Mouse (Mus musculus) Patski (cell line): ENCODE data around the gene Atf7ip. TPM values are rescaled to one million over a fixed set of nuclear protein-coding genes. Genes with fewer than 3 reads are reported as not detected.
A peak's percentile ranks its signal among the peaks of the same experiment; 100 is the strongest.

Experiments used
- ATAC-seq: fragments of 100-300 bp; one replicate; pipeline ENCODE4 v1.8.0; 2021
- CTCF ChIA-PET: fragments of 350-600 bp; sonication (Branson Sonifier 250); formaldehyde crosslinking; loops from one replicate; lab custom pipeline; 2022; ENCODE audit warnings: inconsistent platforms; lab: Charles Lee
- POLR2A ChIA-PET: fragments of 350-600 bp; sonication (Branson Sonifier 250); formaldehyde crosslinking; loops from one replicate; lab custom pipeline; 2022; ENCODE audit warnings: antibody characterized with exemption, inconsistent platforms; lab: Charles Lee
- DNase-seq: peaks from one replicate; pipeline ENCODE4 v3.0.0-alpha.2; 2011; ENCODE audit warnings: low read depth, low spot score
- H3K27me3 ChIP-seq: fragments of 371-371 bp; one replicate; pipeline ENCODE4 v1.5.1; 2021
- CTCF ChIP-seq: fragments of 100-300 bp; IDR thresholded peaks from one replicate; pipeline ENCODE4 v1.5.1; 2021
- in situ Hi-C: fragments of 300-500 bp; cut with MboI; formaldehyde crosslinking; loops from 3 replicates; pipeline ENCODE4 v1.11.1; 2018; ENCODE audit warnings: low pct_unique_long_range_greater_than_20kb, mixed read lengths
- polyA plus RNA-seq: library from polyadenylated mRNA; unstranded; gene quantifications from one replicate; pipeline ENCODE4 v1.2.3, GENCODE M21; 2021

Gene Atf7ip
- polyA plus RNA-seq, 1 experiment from 2014 or later, result 19.9 TPM

DNA sequence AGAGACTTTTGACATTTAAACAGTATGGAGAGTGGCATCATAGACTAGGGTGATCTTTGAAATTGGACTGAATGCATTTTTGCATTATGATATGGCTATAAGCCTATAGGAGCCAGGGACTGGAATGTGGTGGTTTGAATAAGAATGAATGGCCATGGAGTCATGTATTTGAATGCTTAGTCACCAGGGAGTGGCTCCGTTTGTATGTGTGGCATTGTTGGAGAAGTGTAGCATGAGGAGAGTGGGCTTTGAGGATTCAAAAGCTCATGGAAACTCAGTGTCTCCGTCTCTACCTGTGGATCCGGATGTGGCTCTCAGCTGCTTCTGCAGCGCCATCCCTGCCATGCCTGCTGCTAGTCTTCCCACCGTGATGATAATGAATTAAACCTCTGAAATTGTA lies 35.4 kb downstream of the Atf7ip start:
- TF ChIP-seq CTCF, result no peak
- in situ Hi-C loops, result no loop called here

DNA sequence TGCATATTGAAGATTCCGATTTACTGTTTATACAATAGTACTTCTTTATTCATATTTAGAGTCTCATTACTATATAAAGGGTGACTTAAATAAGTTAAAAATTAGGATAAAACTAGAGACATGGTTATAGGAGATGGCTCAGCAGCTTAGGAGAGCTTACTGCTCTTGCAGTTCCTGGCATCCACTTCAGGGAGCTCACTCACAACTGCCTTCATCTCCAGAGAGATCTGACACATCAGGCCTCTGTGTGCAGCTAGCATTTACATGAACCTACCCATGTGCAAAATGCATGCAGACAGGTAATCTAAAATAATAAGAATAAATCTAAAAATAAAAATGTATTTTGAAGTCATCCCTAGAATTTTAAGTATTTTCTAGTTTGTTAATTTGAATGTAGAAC lies 36.1 kb downstream of the Atf7ip start:
- CTCF ChIA-PET, result interaction anchor here (1.4 to 1.5 kb wide), 2 partner anchors 23 to 120 kb away, joined by 3 to 5 read pairs; no protein-coding TSS in a partner anchor
- no peak for TF ChIP-seq CTCF
- POLR2A ChIA-PET, result no interaction called here
- no peak for ATAC-seq
- H3K27me3 ChIP-seq, result no peaks in the 10 kb centered on the region
- DNase-seq, result no peak
- in situ Hi-C loops, result no loop called here

More for the DNA sequence above, 35.4 kb downstream of the Atf7ip start:
- H3K27me3 ChIP-seq, result no peaks in the 10 kb centered on the region
- DNase-seq (no peak), ATAC-seq (no peak)
- CTCF ChIA-PET, result interaction anchor here (1.4 to 1.5 kb wide), 2 partner anchors 22 to 119 kb away, joined by 3 to 5 read pairs; no protein-coding TSS in a partner anchor
- POLR2A ChIA-PET, result no interaction called here

DNA sequence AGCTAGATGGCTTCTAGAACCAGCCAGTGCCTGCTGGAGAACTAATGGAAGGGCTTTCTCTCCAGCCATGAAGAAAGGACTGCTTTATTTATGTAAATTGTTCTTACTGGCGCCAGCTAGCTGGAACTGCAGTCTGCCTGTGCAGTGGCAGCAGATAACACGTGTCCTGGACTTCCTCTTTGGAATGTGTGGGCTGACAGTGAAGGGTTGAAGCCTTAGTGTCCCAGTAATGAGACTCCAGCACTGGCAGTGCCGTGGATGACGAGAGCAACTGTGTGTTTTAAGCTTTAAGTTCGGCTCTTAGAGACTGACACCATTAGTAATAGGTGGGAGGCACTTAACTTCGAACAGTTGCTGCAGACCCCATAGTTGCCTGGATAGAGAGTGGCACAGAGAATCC lies 37.2 kb downstream of the Atf7ip start:
- no peak for DNase-seq
- CTCF ChIA-PET, result no interaction called here

DNA sequence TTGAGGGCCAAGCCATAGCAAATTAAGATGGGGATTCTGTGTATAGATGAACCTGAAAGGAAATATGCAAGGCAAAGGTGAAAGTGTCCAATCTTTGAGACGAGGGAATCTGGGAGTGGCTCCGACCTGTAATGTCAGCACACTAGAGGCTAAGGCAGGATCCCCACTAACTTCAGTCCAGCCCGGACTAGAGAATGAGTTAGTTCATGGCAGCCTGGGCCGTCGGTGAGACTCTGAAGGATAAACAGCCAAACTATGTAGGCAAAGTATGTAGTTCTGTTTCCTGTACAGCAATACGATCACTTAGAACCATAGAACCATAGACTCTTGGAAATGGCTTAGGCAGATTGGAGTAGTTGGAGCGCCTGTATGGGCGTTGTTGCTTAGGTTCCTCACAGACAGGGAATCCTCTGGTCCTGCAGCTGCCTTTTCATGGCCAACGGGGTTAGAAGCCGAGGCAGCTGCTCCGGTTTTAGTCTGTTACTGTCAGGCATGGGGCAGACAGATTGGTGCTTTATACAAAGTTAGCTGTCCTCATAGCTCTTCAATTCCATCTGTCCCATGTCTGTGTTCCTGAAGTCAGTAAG lies 39.4 kb downstream of the Atf7ip start:
- DNase-seq (no peak), ATAC-seq (no peak)
- ChIA-PET CTCF (interaction anchor here (1.2 kb wide), 1 partner anchor 9 kb away, joined by 3 read pairs; no protein-coding TSS in a partner anchor), POLR2A (no interaction called here)
- H3K27me3 ChIP-seq, result no peaks in the 10 kb centered on the region
- in situ Hi-C loops, result no loop called here
- TF ChIP-seq CTCF, result no peak

More for the DNA sequence above, 37.2 kb downstream of the Atf7ip start:
- H3K27me3 ChIP-seq, result no peaks in the 10 kb centered on the region
- ATAC-seq, result no peak
- TF ChIP-seq CTCF, result no peak
- POLR2A ChIA-PET, result no interaction called here
- in situ Hi-C loops, result no loop called here

DNA sequence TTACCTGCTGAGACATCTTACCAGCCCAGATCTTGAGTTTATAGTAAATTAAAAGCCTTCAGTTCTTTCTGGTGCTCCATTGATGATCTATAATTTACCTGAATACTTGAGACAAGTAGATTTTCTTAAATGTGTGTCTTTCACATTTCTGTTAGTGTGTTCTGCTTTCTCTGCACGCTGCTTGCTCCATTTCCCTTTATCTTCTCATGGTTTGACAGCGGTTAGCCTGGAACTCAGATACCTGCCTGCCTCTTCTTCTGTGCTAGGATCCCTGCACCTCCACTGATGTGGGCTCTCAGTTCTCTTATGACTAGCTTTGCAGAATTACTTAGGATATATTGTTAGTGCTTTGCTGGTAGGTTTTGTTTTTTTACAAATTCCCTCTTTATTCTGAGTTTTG lies 40.3 kb downstream of the Atf7ip start:
- no peaks in the 10 kb centered on the region for H3K27me3 ChIP-seq
- DNase-seq, result no peak
- no peak for TF ChIP-seq CTCF
- in situ Hi-C loops, result no loop called here
- no peak for ATAC-seq
- ChIA-PET POLR2A (no interaction called here), CTCF (interaction anchor here (1.4 kb wide), 1 partner anchor 14 kb away, joined by 4 read pairs; no protein-coding TSS in a partner anchor)

DNA sequence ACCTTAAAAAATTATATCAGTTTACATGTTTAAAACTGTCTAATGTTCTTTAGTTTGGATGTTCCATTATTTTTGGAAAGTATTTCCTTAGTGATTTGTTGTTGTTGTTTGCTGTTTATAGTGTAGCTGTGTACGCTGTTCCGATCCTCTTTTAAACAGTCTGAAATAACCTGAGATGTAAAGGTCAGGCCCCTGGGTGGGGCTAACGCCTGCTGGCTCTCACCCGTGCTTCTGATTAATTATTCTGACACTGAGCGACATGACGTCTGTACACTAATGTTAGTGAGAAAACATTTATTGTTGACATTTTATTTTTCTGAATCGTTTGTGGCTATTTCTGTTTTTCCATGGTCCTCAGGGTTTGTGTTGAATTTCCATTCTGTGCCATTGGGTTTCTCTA lies 41.0 kb downstream of the Atf7ip start:
- TF ChIP-seq CTCF, result no peak
- no peak for ATAC-seq
- in situ Hi-C loops, result no loop called here
- no peaks in the 10 kb centered on the region for H3K27me3 ChIP-seq
- ChIA-PET POLR2A (no interaction called here), CTCF (interaction anchor here (1.4 kb wide), 1 partner anchor 15 kb away, joined by 4 read pairs; no protein-coding TSS in a partner anchor)
- no peak for DNase-seq

DNA sequence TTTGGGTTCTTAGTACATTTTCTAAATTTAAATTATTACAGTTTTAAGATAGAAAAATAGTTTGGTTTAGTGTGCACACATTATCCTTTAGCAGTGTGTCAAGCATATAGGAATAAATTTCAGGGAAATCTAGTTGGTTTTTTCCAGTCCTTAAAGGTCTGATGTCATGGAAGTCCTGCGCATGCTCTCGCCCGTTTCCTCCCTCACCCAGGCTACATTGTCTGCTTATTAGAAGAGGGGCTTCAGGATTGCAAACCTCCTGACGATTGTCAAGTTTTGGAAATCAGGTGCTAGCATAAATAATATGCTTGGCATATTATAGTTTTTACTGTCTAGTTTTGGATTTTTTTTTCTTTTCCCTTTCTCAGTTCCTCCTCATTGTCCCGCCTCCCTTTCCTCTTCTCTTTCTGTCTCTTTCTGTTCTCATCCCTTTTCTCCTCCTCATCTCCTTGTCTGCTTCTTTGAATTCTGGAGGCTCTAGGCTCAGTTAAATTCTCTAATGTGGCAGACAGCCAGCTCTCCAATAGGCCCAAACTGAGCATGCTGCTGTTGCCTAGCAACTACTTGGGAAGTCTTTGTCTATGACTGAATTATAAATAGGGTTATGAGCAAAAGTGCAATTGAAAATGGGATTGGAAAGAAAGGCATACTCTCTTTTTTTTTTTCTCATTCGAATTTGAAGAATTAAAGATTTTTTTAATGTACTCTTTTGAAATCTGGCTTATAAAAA lies 42.2 kb downstream of the Atf7ip start:
- CTCF ChIA-PET, result interaction anchor here (2.2 kb wide), 1 partner anchor 10 kb away, joined by 7 read pairs; no protein-coding TSS in a partner anchor
- DNase-seq (no peak), ATAC-seq (no peak)
- no peak for TF ChIP-seq CTCF
- POLR2A ChIA-PET, result interaction anchor here (0.9 to 1.1 kb wide), 2 partner anchors 8 to 25 kb away, joined by 4 to 5 read pairs; no protein-coding TSS in a partner anchor
- in situ Hi-C loops, result no loop called here
- no peaks in the 10 kb centered on the region for H3K27me3 ChIP-seq

DNA sequence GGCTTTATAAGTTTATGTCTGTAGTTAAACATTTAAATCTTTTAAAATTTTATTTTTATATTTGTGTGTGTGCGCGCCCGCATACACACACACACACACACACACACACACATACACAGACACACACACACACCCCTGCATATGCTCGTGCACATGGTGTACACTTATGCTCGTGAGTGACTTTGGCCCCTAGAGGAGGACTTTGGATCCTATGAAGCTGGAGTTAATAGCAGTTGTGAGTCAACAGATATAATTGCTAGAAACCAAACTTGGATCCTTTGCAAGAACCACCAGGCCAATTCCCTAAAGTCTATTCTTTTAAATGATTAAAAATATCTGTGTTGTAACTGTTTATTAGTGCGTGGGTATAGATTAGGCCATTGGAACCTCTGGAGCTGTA lies 42.8 kb downstream of the Atf7ip start:
- no peak for ATAC-seq
- DNase-seq, result no peak

DNA sequence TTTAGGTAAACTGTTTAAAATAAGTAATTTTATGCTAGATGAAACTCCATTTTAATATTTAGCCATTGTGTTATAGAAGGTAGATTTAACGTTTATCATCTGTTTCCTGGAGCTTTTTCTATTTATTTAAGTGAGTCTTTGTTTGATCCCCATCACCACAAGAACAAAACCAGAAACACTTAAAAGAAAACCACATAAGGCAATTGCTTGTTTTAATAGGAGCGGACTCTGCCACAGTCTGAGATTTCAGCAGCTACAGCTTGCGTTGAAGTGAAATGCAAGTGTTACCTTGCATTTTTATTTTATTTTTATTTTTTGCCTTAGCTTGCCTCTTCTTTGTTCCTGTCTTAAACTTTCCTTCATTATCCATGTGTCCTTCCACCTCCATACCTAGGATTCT lies 43.6 kb downstream of the Atf7ip start:
- in situ Hi-C loops, result loop anchor here (5.0 kb wide), 1 partner anchor 32 kb away; no protein-coding TSS in a partner anchor
- no peaks in the 10 kb centered on the region for H3K27me3 ChIP-seq
- ChIA-PET POLR2A (no interaction called here), CTCF (interaction anchor here (1.4 to 2.2 kb wide), 2 partner anchors 12 to 15 kb away, joined by 4 to 7 read pairs; no protein-coding TSS in a partner anchor)
- ATAC-seq (no peak), DNase-seq (no peak)
- no peak for TF ChIP-seq CTCF

More for the DNA sequence above, 42.8 kb downstream of the Atf7ip start:
- no peak for TF ChIP-seq CTCF
- POLR2A ChIA-PET, result interaction anchor here (0.9 to 1.1 kb wide), 2 partner anchors 9 to 26 kb away, joined by 4 to 5 read pairs; no protein-coding TSS in a partner anchor
- H3K27me3 ChIP-seq, result no peaks in the 10 kb centered on the region
- CTCF ChIA-PET, result interaction anchor here (1.4 to 2.2 kb wide), 2 partner anchors 11 to 16 kb away, joined by 4 to 7 read pairs; no protein-coding TSS in a partner anchor
- in situ Hi-C loops, result no loop called here

DNA sequence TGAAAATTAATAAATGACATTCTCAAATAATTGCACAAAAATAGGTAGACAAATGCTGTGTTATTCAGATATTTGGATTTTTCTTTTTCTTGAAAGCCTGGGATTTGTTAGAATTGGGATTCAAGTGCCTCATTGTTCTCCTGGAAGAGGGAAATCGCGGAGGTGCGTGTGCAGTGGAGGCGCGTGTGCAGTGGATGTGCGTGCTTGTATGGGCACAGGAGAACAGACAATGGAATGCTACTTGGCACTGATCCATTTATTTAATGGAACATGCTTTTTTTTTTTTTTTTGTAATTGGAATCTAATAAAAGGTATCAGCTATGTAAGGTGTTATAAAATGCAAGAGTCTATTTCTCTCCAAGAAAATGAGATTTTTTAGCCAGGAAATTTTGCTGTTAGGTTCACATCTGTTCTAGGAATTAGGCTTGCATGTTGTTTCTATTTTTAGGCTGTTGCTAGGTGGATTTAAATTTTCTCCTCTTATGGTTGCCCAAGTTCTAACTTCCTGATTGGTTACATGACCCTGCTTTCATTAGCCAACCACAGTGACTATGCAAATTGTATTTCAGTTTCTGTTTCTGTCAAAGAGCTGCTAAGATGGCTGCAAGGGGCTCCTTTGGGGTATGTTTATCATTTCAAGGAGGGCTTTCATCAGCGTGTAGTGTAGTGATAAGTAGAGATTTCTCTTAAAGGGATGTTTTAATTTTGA lies 44.8 kb downstream of the Atf7ip start:
- POLR2A ChIA-PET, result interaction anchor here (0.6 kb wide), 2 partner anchors 22 to 360 kb away, joined by 4 to 5 read pairs; no protein-coding TSS in a partner anchor
- H3K27me3 ChIP-seq, result no peaks in the 10 kb centered on the region
- no peak for DNase-seq
- CTCF ChIA-PET, result interaction anchor here (0.6 kb wide), 1 partner anchor 298 kb away, joined by 4 read pairs; no protein-coding TSS in a partner anchor
- ATAC-seq, result peak; percentile 76
- in situ Hi-C loops, result loop anchor here (5.0 kb wide), 1 partner anchor 33 kb away; no protein-coding TSS in a partner anchor
- no peak for TF ChIP-seq CTCF
